Mouse (Mus musculus): ENCODE results near the gene Nfia. TPM values are rescaled to one million over a fixed set of nuclear protein-coding genes. Genes with fewer than 3 reads are reported as not detected.

Nfia gene
- polyA plus RNA-seq, 1 experiment from 2014 or later = 27.6 TPM

- WGBS = 88% methylated on average over 11 of the region's 11 CpGs
- Histone ChIP-seq H3K4me1 (ENCODE audit: control insufficient read depth, insufficient read depth, low read length) (no peaks in the 10 kb centered on the region), H3K27ac (replicated peaks; ENCODE audit: low read depth, low read length) (no peak overlapping the region), H3K4me2 (ENCODE audit: low read depth, severe bottlenecking) (no peak overlapping the region), H3K9me3 (ENCODE audit: control insufficient read depth, low read length) (no peaks in the 10 kb centered on the region), H3K4me3 (ENCODE audit: low read depth, low read length) (no peak overlapping the region), H3K9ac (ENCODE audit: low read length) (no peak overlapping the region), H3K36me3 (ENCODE audit: control insufficient read depth, insufficient read depth, low read length) (no peaks in the 10 kb centered on the region), H3K27me3 (ENCODE audit: control insufficient read depth, insufficient read depth, low read length) (no peaks in the 10 kb centered on the region)
- DNase-seq (ENCODE audit: low spot score) = no peak
- ATAC-seq (ENCODE audit: insufficient number of reproducible peaks, low FRiP score, low TSS enrichment, low read depth) = no peak
These were observed 218.9 kb downstream of the Nfia start for GRCm38 (mm10) chr4:97991395-97991794.

- no peak overlapping the region for H3K27ac ChIP-seq (replicated peaks; ENCODE audit: low read depth, low read length)
- DNase-seq (ENCODE audit: low spot score) = no peak
- WGBS = 31% methylated on average over 3 of the region's 3 CpGs
- no peaks in the 10 kb centered on the region for H3K4me1 ChIP-seq (ENCODE audit: control insufficient read depth, insufficient read depth, low read length)
- no peak overlapping the region for H3K4me3 ChIP-seq (ENCODE audit: low read depth, low read length)
- H3K36me3 ChIP-seq (ENCODE audit: control insufficient read depth, insufficient read depth, low read length) = no peaks in the 10 kb centered on the region
- H3K27me3 ChIP-seq (ENCODE audit: control insufficient read depth, insufficient read depth, low read length) = no peaks in the 10 kb centered on the region
- no peak overlapping the region for H3K4me2 ChIP-seq (ENCODE audit: low read depth, severe bottlenecking)
- no peaks in the 10 kb centered on the region for H3K9me3 ChIP-seq (ENCODE audit: control insufficient read depth, low read length)
- no peak for ATAC-seq (ENCODE audit: insufficient number of reproducible peaks, low FRiP score, low TSS enrichment, low read depth)
- no peak overlapping the region for H3K9ac ChIP-seq (ENCODE audit: low read length)
These were observed 219.3 kb downstream of the Nfia start for GRCm38 (mm10) chr4:97991880-97992279.

GRCm38 (mm10) chr4:97995911-97996712 lies 223.6 kb downstream of the Nfia start:
- DNase-seq (ENCODE audit: low spot score) (peak; percentile 10), ATAC-seq (ENCODE audit: insufficient number of reproducible peaks, low FRiP score, low TSS enrichment, low read depth) (no peak)
- Histone ChIP-seq H3K27me3 (ENCODE audit: control insufficient read depth, insufficient read depth, low read length) (no peaks in the 10 kb centered on the region), H3K36me3 (ENCODE audit: control insufficient read depth, insufficient read depth, low read length) (no peaks in the 10 kb centered on the region), H3K4me3 (ENCODE audit: low read depth, low read length) (no peak overlapping the region), H3K27ac (replicated peaks; ENCODE audit: low read depth, low read length) (no peak overlapping the region), H3K4me2 (ENCODE audit: low read depth, severe bottlenecking) (no peak overlapping the region), H3K9ac (ENCODE audit: low read length) (no peak overlapping the region), H3K4me1 (ENCODE audit: control insufficient read depth, insufficient read depth, low read length) (no peaks in the 10 kb centered on the region), H3K9me3 (ENCODE audit: control insufficient read depth, low read length) (no peaks in the 10 kb centered on the region)
- WGBS = 94% methylated on average over 8 of the region's 8 CpGs

- no peak for DNase-seq (ENCODE audit: low spot score)
- Histone ChIP-seq H3K36me3 (ENCODE audit: control insufficient read depth, insufficient read depth, low read length) (no peaks in the 10 kb centered on the region), H3K9ac (ENCODE audit: low read length) (no peak overlapping the region), H3K4me2 (ENCODE audit: low read depth, severe bottlenecking) (no peak overlapping the region), H3K9me3 (ENCODE audit: control insufficient read depth, low read length) (no peaks in the 10 kb centered on the region), H3K27me3 (ENCODE audit: control insufficient read depth, insufficient read depth, low read length) (no peaks in the 10 kb centered on the region), H3K4me3 (ENCODE audit: low read depth, low read length) (no peak overlapping the region), H3K4me1 (ENCODE audit: control insufficient read depth, insufficient read depth, low read length) (no peaks in the 10 kb centered on the region), H3K27ac (replicated peaks; ENCODE audit: low read depth, low read length) (no peak overlapping the region)
- ATAC-seq (ENCODE audit: insufficient number of reproducible peaks, low FRiP score, low TSS enrichment, low read depth) = no peak
- WGBS = 85% methylated on average over 11 of the region's 11 CpGs
These were observed 224.8 kb downstream of the Nfia start for GRCm38 (mm10) chr4:97997151-97997817.

GRCm38 (mm10) chr4:98002206-98002605 lies 229.7 kb downstream of the Nfia start:
- H3K4me3 ChIP-seq (ENCODE audit: low read depth, low read length) = no peak overlapping the region
- DNase-seq (ENCODE audit: low spot score) (no peak), ATAC-seq (ENCODE audit: insufficient number of reproducible peaks, low FRiP score, low TSS enrichment, low read depth) (no peak)
- WGBS = 95% methylated on average over 5 of the region's 5 CpGs
- no peaks in the 10 kb centered on the region for H3K9me3 ChIP-seq (ENCODE audit: control insufficient read depth, low read length)
- no peak overlapping the region for H3K4me2 ChIP-seq (ENCODE audit: low read depth, severe bottlenecking)
- no peak overlapping the region for H3K9ac ChIP-seq (ENCODE audit: low read length)
- H3K27ac ChIP-seq (replicated peaks; ENCODE audit: low read depth, low read length) = no peak overlapping the region
- no peaks in the 10 kb centered on the region for H3K27me3 ChIP-seq (ENCODE audit: control insufficient read depth, insufficient read depth, low read length)
- no peaks in the 10 kb centered on the region for H3K36me3 ChIP-seq (ENCODE audit: control insufficient read depth, insufficient read depth, low read length)
- H3K4me1 ChIP-seq (ENCODE audit: control insufficient read depth, insufficient read depth, low read length) = peaks cover 13% of the 10 kb centered on the region

- Histone ChIP-seq H3K27ac (replicated peaks; ENCODE audit: low read depth, low read length) (peak overlapping the region; percentile 44), H3K4me3 (ENCODE audit: low read depth, low read length) (no peak overlapping the region), H3K36me3 (ENCODE audit: control insufficient read depth, insufficient read depth, low read length) (no peaks in the 10 kb centered on the region), H3K4me1 (ENCODE audit: control insufficient read depth, insufficient read depth, low read length) (peaks cover 14% of the 10 kb centered on the region), H3K9ac (ENCODE audit: low read length) (peak overlapping the region; percentile 5; the same call in 1 of the 2 replicates), H3K9me3 (ENCODE audit: control insufficient read depth, low read length) (no peaks in the 10 kb centered on the region), H3K27me3 (ENCODE audit: control insufficient read depth, insufficient read depth, low read length) (no peaks in the 10 kb centered on the region), H3K4me2 (ENCODE audit: low read depth, severe bottlenecking) (no peak overlapping the region; the same call in 1 of the 2 replicates)
- peak; percentile 67; the same call in 1 of the 2 replicates for ATAC-seq (ENCODE audit: insufficient number of reproducible peaks, low FRiP score, low TSS enrichment, low read depth)
- 16% methylated on average over 12 of the region's 12 CpGs for WGBS
- peak; percentile 46 for DNase-seq (ENCODE audit: low spot score)
These were observed 231.0 kb downstream of the Nfia start for GRCm38 (mm10) chr4:98003323-98004107.

- WGBS = 17% methylated on average over 11 of the region's 11 CpGs
- peak overlapping the region; percentile 44 for H3K27ac ChIP-seq (replicated peaks; ENCODE audit: low read depth, low read length)
- ATAC-seq (ENCODE audit: insufficient number of reproducible peaks, low FRiP score, low TSS enrichment, low read depth) = peak; percentile 81; the same call in 1 of the 2 replicates
- DNase-seq (ENCODE audit: low spot score) = peak; percentile 62
- peaks cover 19% of the 10 kb centered on the region for H3K4me1 ChIP-seq (ENCODE audit: control insufficient read depth, insufficient read depth, low read length)
- H3K36me3 ChIP-seq (ENCODE audit: control insufficient read depth, insufficient read depth, low read length) = no peaks in the 10 kb centered on the region
- H3K27me3 ChIP-seq (ENCODE audit: control insufficient read depth, insufficient read depth, low read length) = no peaks in the 10 kb centered on the region
- peak overlapping the region; percentile 18; the same call in 1 of the 2 replicates for H3K9ac ChIP-seq (ENCODE audit: low read length)
- H3K4me3 ChIP-seq (ENCODE audit: low read depth, low read length) = no peak overlapping the region
- no peak overlapping the region; the same call in 1 of the 2 replicates for H3K4me2 ChIP-seq (ENCODE audit: low read depth, severe bottlenecking)
- no peaks in the 10 kb centered on the region for H3K9me3 ChIP-seq (ENCODE audit: control insufficient read depth, low read length)
These were observed 231.6 kb downstream of the Nfia start for GRCm38 (mm10) chr4:98004108-98004625.

- H3K9ac ChIP-seq (ENCODE audit: low read length) = no peak overlapping the region
- H3K4me3 ChIP-seq (ENCODE audit: low read depth, low read length) = no peak overlapping the region
- no peak overlapping the region for H3K27ac ChIP-seq (replicated peaks; ENCODE audit: low read depth, low read length)
- H3K36me3 ChIP-seq (ENCODE audit: control insufficient read depth, insufficient read depth, low read length) = no peaks in the 10 kb centered on the region
- no peak for ATAC-seq (ENCODE audit: insufficient number of reproducible peaks, low FRiP score, low TSS enrichment, low read depth)
- H3K27me3 ChIP-seq (ENCODE audit: control insufficient read depth, insufficient read depth, low read length) = no peaks in the 10 kb centered on the region
- WGBS = 94% methylated on average over 6 of the region's 6 CpGs
- no peak overlapping the region for H3K4me2 ChIP-seq (ENCODE audit: low read depth, severe bottlenecking)
- no peaks in the 10 kb centered on the region for H3K9me3 ChIP-seq (ENCODE audit: control insufficient read depth, low read length)
- peaks cover 23% of the 10 kb centered on the region for H3K4me1 ChIP-seq (ENCODE audit: control insufficient read depth, insufficient read depth, low read length)
- DNase-seq (ENCODE audit: low spot score) = no peak
These were observed 232.5 kb downstream of the Nfia start for GRCm38 (mm10) chr4:98004986-98005385.

All from limb, embryonic 11.5 days (tissue).